Mouse (Mus musculus) liver, embryonic 12.5 days (tissue): Measurements from ENCODE around the gene Med22. TPM values are rescaled to one million over a fixed set of nuclear protein-coding genes. Genes with fewer than 3 reads are reported as not detected.
"Not testable (repeated sequence)": the region's sequence is repeated elsewhere in the genome, so short reads cannot be mapped to it uniquely, and the experiment has no call there.

ENCODE experiments used
- ATAC-seq: fragments of 200-750 bp; cut with Nextera tagmentation; 2 replicates; pipeline ENCODE4 v1.8.0; 2017; ENCODE audit warnings: moderate number of reproducible peaks, mild to moderate bottlenecking, moderate library complexity
- H3K27ac ChIP-seq: fragments of 300-500 bp; sonication (generic); 2 replicates; pipeline ENCODE4 v1.5.1; 2016; ENCODE audit warnings: mild to moderate bottlenecking
- H3K27me3 ChIP-seq: fragments of 300-500 bp; sonication (generic); replicated peaks from 2 replicates; pipeline ENCODE4 v1.6.1; 2016; ENCODE audit warnings: mild to moderate bottlenecking, moderate library complexity
- H3K36me3 ChIP-seq: fragments of 300-500 bp; sonication (generic); 2 replicates; pipeline ENCODE4 v1.6.1; 2016; ENCODE audit warnings: mild to moderate bottlenecking, moderate library complexity
- H3K4me1 ChIP-seq: fragments of 300-500 bp; sonication (generic); 2 replicates; pipeline ENCODE4 v1.6.1; 2016
- H3K4me2 ChIP-seq: fragments of 300-500 bp; sonication (generic); 2 replicates; pipeline ENCODE4 v1.6.1; 2016; ENCODE audit warnings: mild to moderate bottlenecking, moderate library complexity
- H3K4me3 ChIP-seq: fragments of 300-500 bp; sonication (generic); 2 replicates; pipeline ENCODE4 v1.5.1; 2016; ENCODE audit warnings: mild to moderate bottlenecking, moderate library complexity
- H3K9ac ChIP-seq: fragments of 300-500 bp; sonication (generic); 2 replicates; pipeline ENCODE4 v1.6.1; 2016; ENCODE audit warnings: mild to moderate bottlenecking, moderate library complexity
- H3K9me3 ChIP-seq: fragments of 300-500 bp; sonication (generic); replicated peaks from 2 replicates; pipeline ENCODE4 v1.6.1; 2016; ENCODE audit warnings: mild to moderate bottlenecking, moderate library complexity
- WGBS: fragments of 180-500 bp; shearing (Covaris S2); methylation state at CpG from one replicate; pipeline ENCODE4 v1.1.7; 2016; ENCODE audit not compliant: insufficient replicate concordance; 5-methylcytosine and 5-hydroxymethylcytosine counted together
- polyA plus RNA-seq: library from polyadenylated mRNA; unstranded; fragments of >200 nt; fragmentation: Nextera tagmentation; extraction: Ambion mirVana; gene quantifications from 2 replicates; pipeline ENCODE4 v1.2.1, GENCODE M21; 2016

Gene Med22
- polyA plus RNA-seq, 1 experiment from 2014 or later: 32.1 TPM

DNA sequence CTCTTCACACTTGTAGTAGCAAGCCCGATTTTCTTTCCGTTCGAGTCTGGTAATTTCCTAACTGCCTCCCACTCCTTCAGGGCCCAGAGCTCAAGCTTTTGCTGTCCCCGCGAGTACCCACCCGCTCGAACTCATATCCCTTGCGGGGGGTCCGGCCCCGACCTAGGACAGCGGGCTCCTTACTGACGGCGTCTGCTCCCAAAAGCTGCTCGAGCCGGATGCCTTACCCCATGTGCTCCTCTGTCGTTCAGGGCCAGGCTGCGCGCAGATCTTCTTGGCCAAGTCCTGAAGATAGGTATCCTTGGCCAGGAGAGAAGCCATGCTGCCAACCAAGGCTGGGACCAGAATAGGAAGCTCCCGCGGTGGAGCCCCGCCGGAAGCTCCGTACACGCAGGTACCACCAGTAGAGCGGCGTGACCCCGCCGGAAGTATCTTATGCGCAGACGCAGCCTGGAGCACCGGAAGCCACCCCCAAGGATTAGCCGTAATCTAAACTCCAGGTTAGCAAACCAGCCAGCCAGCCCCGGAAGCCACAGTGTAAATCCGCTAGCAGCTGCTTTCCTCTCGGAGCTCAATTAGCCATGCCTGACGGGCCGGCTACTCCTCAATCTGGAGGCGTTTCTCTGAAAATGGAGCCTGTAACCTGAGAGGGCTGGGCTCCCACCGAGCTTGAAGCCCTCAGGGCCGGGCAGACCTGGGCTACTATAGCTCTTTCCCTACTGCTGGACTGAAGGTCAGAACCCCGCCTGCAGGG is 7.8 kb downstream of the Med22 start, which contains the start of gene Surf6:
Gene Surf6 (minus strand): TSS at position 413 of the 754 bp plus-strand sequence.
- H3K9ac ChIP-seq: peak within 1 kb of the TSS; percentile 89
- H3K36me3 ChIP-seq: peaks cover 77% of the 10 kb centered on the region
- peak; percentile 94 for ATAC-seq
- H3K4me3 ChIP-seq: peak within 1 kb of the TSS; percentile 90
- H3K9me3 ChIP-seq: no peaks in the 10 kb centered on the region
- peak within 1 kb of the TSS; percentile 94 for H3K4me2 ChIP-seq
- H3K27ac ChIP-seq: peak within 1 kb of the TSS; percentile 90
- no peaks in the 10 kb centered on the region for H3K27me3 ChIP-seq
- peaks cover 42% of the 10 kb centered on the region for H3K4me1 ChIP-seq
- under 1% methylated on average over 41 of the region's 41 CpGs for WGBS

DNA sequence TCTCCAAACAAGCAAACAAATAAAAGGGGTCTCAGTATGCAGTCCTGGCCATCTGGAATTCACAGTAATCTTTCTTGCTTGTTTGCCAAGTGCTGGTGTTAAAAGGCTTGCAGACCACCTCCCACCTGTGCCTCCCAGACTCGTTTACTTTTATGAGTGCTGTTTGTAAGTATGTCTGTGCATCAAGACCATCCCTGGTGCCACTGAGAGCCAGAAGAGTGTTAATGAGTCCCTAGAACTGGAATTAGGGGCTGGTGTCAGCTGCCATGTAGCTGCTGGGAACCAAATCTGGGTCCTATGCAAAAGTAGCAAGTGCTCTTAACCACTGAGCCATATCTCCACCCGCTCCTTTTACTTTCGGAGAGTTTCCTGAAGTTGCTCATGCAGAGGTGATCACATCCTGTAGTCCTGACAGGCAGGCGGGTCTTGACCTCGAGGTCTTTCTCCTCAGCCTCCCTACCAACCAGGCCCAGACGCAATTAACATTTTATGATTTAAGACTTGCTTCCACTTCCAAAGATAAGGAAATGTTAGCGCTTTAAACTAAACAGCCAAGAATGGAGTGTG is 8.6 kb downstream of the Med22 start:
- Histone ChIP-seq H3K4me2 (peak overlapping the region; percentile 94), H3K4me3 (peak overlapping the region; percentile 90), H3K9me3 (no peaks in the 10 kb centered on the region), H3K4me1 (peaks cover 36% of the 10 kb centered on the region), H3K27me3 (no peaks in the 10 kb centered on the region), H3K36me3 (peaks cover 77% of the 10 kb centered on the region), H3K27ac (peak overlapping the region; percentile 90; the same call in 1 of the 2 replicates), H3K9ac (peak overlapping the region; percentile 89)
- no peak for ATAC-seq
- WGBS: 2% methylated on average over 7 of the region's 7 CpGs

DNA sequence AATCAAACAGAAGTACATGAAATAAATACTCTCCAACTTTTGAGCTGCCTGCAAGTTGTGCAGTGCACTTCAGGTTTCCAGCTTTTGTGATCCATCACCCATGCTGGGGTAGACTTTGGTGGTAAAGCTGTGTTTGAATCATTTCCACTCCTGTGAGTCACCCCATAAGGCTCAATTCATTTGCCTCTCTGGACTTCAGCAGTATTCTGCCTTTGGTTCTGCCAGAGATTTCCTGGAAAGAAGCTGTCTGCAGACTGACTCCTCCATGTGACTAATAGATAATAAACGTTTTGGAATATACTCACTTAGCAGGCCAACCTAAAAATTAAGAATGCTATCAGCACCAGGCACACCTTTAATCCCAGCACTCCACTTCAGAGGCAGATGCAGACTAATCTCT is 9.7 kb downstream of the Med22 start:
- Histone ChIP-seq H3K27me3 (no peaks in the 10 kb centered on the region), H3K27ac (no peak overlapping the region), H3K4me2 (no peak overlapping the region), H3K36me3 (peaks cover 77% of the 10 kb centered on the region), H3K4me1 (peaks cover 36% of the 10 kb centered on the region), H3K9me3 (no peaks in the 10 kb centered on the region), H3K4me3 (peak overlapping the region; percentile 90; the same call in 1 of the 2 replicates), H3K9ac (no peak overlapping the region)
- no peak for ATAC-seq
- WGBS: 17% methylated on average over 1 of the region's 1 CpGs

- H3K9ac ChIP-seq: no peak overlapping the region
- peaks cover 97% of the 10 kb centered on the region for H3K36me3 ChIP-seq
- ATAC-seq: no peak
- 82% methylated on average over 4 of the region's 4 CpGs for WGBS
- H3K9me3 ChIP-seq: no peaks in the 10 kb centered on the region
- no peak overlapping the region for H3K4me2 ChIP-seq
- no peaks in the 10 kb centered on the region for H3K27me3 ChIP-seq
- peaks cover 7% of the 10 kb centered on the region for H3K4me1 ChIP-seq
- H3K27ac ChIP-seq: no peak overlapping the region
- no peak overlapping the region for H3K4me3 ChIP-seq
Measured at GRCm38 (mm10) chr2:26895898-26896297, 14.6 kb downstream of the Med22 start.

DNA sequence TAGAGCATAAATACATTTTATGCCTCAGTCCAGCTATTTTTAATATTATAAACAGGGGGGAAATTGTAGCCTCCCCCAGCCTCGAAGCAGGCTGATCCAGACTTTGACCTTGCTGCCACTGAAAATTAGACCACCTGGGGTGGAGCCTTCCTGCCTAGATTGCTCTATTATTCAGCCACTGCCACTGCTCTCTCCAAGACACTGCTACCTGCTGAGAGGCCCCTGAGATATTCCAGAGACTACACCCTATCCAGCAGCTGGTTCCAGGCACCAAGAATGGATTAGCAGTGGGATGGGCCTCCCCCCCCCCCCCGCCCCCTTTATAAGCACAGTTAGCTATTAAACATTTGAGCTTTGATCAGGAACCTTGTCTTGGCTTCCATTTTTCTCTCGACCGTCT is 24.3 kb downstream of the Med22 start:
- not testable (repeated sequence) for ATAC-seq, H3K9ac ChIP-seq, H3K27me3 ChIP-seq, H3K27ac ChIP-seq, H3K4me1 ChIP-seq, H3K9me3 ChIP-seq, H3K4me2 ChIP-seq, H3K4me3 ChIP-seq
- peaks cover 38% of the 10 kb centered on the region for H3K36me3 ChIP-seq
- 71% methylated on average over 3 of the region's 4 CpGs for WGBS

DNA sequence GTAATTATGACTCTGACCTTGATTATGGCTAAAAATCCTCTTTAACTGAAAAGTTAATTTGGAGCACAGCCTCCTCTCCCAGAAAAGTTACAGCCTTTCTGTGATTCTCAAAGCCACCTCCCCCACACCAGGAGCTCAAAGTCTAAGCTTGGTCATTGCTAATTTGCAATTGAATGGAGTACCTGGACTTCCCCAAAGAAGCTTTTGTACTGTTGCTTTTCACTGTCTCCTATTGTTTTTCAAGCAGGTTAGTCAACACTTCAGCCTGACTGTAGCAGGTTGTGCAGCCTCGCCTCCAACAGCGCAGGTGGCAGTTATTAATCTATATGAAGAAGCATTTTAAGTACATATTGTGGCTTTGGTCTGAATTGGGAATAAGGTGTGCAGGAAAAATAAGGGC is 24.9 kb downstream of the Med22 start:
- H3K4me2 ChIP-seq, H3K27me3 ChIP-seq, H3K27ac ChIP-seq, H3K9ac ChIP-seq, H3K4me3 ChIP-seq, H3K4me1 ChIP-seq, H3K9me3 ChIP-seq, ATAC-seq: not testable (repeated sequence)
- peaks cover 32% of the 10 kb centered on the region for H3K36me3 ChIP-seq
- 80% methylated on average over 2 of the region's 2 CpGs for WGBS

GRCm38 (mm10) chr2:26878571-26878970 is 31.9 kb downstream of the Med22 start:
- Histone ChIP-seq H3K9ac (no peak overlapping the region), H3K4me3 (no peak overlapping the region), H3K27ac (no peak overlapping the region), H3K36me3 (no peaks in the 10 kb centered on the region), H3K4me2 (no peak overlapping the region), H3K4me1 (no peaks in the 10 kb centered on the region), H3K9me3 (no peaks in the 10 kb centered on the region), H3K27me3 (no peaks in the 10 kb centered on the region)
- ATAC-seq: no peak

DNA sequence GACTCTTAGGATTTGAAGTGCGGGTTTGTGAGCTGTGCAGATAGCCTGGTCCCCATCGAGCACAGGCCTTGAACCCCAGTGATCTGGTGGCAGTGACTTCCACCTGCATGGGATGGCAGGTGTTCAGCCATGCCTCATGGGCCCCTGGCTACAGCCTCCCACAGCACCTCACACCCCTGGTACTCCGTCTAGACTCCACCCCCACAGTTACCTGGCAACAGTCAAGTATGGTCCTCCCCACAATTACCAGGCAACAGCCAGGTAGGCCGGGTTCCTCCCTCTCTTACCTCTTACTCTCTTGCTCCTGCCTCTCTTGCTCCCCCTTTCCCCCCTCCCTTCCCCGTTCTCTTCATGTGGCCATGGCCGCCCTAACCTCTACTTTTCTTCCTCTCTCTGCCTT is 39.8 kb downstream of the Med22 start:
- H3K4me2 ChIP-seq: no peak overlapping the region
- H3K4me1 ChIP-seq: no peaks in the 10 kb centered on the region
- H3K27ac ChIP-seq: no peak overlapping the region
- H3K9ac ChIP-seq: no peak overlapping the region
- 39% methylated on average over 6 of the region's 6 CpGs for WGBS
- no peaks in the 10 kb centered on the region for H3K9me3 ChIP-seq
- H3K27me3 ChIP-seq: peaks cover 13% of the 10 kb centered on the region; the same call in 1 of the 2 replicates
- no peak for ATAC-seq
- no peak overlapping the region for H3K4me3 ChIP-seq
- no peaks in the 10 kb centered on the region for H3K36me3 ChIP-seq

DNA sequence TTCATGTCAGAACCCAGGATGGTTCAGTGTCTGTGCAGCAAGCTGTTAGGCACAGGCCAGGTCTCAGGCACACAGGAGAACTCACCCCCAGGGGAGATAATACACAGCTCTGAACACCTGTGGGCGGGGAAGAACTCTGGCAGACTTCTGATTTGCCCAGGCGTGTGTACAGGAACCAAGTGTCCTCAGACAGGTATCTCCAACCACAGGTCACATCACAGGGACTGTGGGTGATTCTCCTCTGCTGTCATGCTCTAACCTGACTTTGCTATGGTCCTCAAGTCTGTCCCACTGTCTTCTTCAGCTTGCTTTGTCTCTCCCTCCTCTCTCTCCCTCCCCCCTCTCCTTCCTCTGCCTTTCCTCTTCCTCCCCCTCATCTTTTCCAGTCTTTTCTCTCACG is 45.6 kb downstream of the Med22 start, which contains the start of gene Abo:
Gene Abo (minus strand): TSS at position 101 of the 400 bp plus-strand sequence.
- ATAC-seq: no peak
- no peak within 1 kb of the TSS for H3K4me3 ChIP-seq
- no peaks in the 10 kb centered on the region for H3K4me1 ChIP-seq
- 35% methylated on average over 3 of the region's 3 CpGs for WGBS
- no peaks in the 10 kb centered on the region for H3K36me3 ChIP-seq
- H3K27me3 ChIP-seq: peaks cover 10% of the 10 kb centered on the region; the same call in 1 of the 2 replicates
- H3K4me2 ChIP-seq: no peak within 1 kb of the TSS
- no peak within 1 kb of the TSS for H3K9ac ChIP-seq
- H3K27ac ChIP-seq: no peak within 1 kb of the TSS
- no peaks in the 10 kb centered on the region for H3K9me3 ChIP-seq

- Histone ChIP-seq H3K9me3 (no peaks in the 10 kb centered on the region), H3K9ac (no peak overlapping the region; the same call in 1 of the 2 replicates), H3K27me3 (no peaks in the 10 kb centered on the region), H3K4me1 (no peaks in the 10 kb centered on the region), H3K27ac (no peak overlapping the region), H3K4me3 (no peak overlapping the region), H3K4me2 (no peak overlapping the region), H3K36me3 (no peaks in the 10 kb centered on the region)
- WGBS: 45% methylated on average over 3 of the region's 3 CpGs
- no peak for ATAC-seq
Measured at GRCm38 (mm10) chr2:26862856-26863255, 47.6 kb downstream of the Med22 start.
